Mouse (Mus musculus): ENCODE measurements around the gene Fgf12.

DNA sequence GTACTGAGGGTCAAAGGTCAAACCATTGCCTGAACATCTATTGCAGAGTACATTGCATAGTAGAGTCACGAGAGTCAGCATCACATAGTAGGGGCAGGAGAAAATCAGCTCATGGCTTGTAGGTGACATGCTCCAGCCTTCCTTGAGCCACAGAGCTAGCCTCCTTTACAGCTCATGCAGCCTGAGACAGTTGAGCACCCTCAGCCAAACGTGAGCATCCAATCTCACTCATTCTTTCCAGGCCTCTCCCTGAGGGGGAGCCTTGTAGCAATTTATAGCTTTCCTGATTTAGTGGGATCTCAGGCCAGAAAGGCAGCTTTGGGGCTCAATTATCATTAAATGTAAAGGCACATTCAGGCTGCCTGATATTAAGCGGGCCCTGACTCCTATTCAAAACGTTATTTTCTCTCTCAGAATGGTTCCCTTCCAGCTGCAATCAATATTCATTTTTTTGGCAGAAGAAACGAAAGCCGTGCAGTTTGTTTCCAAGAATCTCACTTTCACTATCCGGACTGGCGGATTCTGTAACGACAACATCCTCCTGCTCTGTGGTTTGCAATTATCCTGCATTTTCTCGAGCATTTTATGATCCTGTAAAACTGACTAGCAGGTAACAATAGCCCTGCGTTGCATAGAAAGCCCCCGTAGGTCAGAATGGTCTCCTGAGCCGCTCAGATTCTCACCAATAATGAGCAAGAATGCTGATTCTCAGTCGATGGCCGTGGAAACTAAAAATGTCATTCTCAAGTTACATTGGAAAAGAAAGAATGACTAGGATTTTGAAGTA is 58.6 kb downstream of the Fgf12 start:
- TF ChIP-seq POLR2AphosphoS5 (IDR thresholded peaks at IDR 0.05; ENCODE audit: insufficient replicate concordance, low read depth, low read length) (no peak), CTCF (IDR thresholded peaks at IDR 0.05; ENCODE audit: low read depth, low read length) (no peak), GATA1 (IDR thresholded peaks at IDR 0.05; ENCODE audit: borderline replicate concordance, low read length) (no peak), TAL1 (conservative IDR thresholded peaks at IDR 0.05; ENCODE audit: low read depth, low read length) (no peak), GATA2 (IDR thresholded peaks at IDR 0.05; ENCODE audit: borderline replicate concordance, low read depth, low read length) (no peak)

Measured in G1E (cell line).